Mouse (Mus musculus) liver, adult 2 months (tissue): ENCODE measurements around the gene Rasgrf1.

Experiments
- CTCF ChIP-seq: fragments of 200-500 bp; IDR thresholded peaks from 2 replicates; pipeline ENCODE4 v1.5.1; 2011; ENCODE audit warnings: low read depth, low read length, control low read depth
- POLR2A ChIP-seq: fragments of 200-500 bp; IDR thresholded peaks from 2 replicates; pipeline ENCODE4 v1.6.1; 2011; ENCODE audit warnings: low read length, control low read depth; ENCODE audit not compliant: insufficient read depth; ENCODE audit errors: extremely low read depth

- TF ChIP-seq CTCF (no peak), POLR2A (no peak)
Observed at GRCm38 (mm10) chr9:90008138-90008537, 98.4 kb downstream of the Rasgrf1 start.
